8 mouse cellular contexts compared by ENCODE assay signal in the genomic region with DNA sequence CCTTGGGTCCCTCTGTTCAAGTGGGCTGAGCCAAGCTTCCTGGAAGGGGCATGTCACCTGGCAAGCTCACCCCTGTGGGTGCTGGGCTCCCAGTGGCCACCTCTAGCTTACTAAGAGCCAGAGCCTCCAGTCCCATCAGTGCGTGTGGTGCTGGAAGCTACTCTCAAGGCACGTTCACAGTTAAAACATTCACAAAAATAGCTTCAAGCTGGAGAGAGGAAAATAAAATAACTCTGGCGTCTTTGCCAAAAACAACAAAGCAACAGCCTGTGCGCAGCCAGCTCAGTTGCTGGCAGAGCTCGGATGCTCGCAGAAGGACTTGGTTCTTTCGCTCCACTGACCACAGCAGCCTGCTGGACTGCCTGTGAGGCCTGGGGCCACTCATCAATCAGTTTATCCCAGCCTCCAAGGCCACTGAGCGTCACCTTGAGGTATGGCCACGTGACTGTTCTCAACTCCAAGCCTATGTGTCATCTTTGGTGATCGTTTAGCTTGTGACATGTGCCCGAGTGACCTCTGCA. TPM values are rescaled to one million over a fixed set of nuclear protein-coding genes. Genes with fewer than 3 reads are reported as not detected.
A peak's percentile ranks its signal among the peaks of the same experiment; 100 is the strongest.
DNase-seq lines count a peak whose midpoint lies in the region; ATAC-seq and TF ChIP-seq lines count a peak whose summit lies in the region.
"Had no signal": no experiment of that assay in that cellular context is flagged by ENCODE, and none has a peak within 500 bp of the region (broad histone marks: within the 10 kb centered on the region; RNA-seq: fewer than 3 reads in every experiment).

No protein-coding gene starts in this region.

- no peaks in the 10 kb centered on the region for H3K27me3 ChIP-seq in Patski
- no peaks in the 10 kb centered on the region for H3K27me3 ChIP-seq in midbrain, embryonic 13.5 days

- H3K4me1 ChIP-seq in midbrain, embryonic 13.5 days (replicated peaks) = no peaks in the 10 kb centered on the region

- H3K4me3 ChIP-seq in midbrain, embryonic 13.5 days (replicated peaks) = no peak overlapping the region

- H3K36me3 ChIP-seq in midbrain, embryonic 13.5 days = no peaks in the 10 kb centered on the region

- intact Hi-C loops in left cerebral cortex, postnatal 25 days (cut with DNase I) = no loop called here

- H3K4me2 ChIP-seq in midbrain, embryonic 13.5 days (replicated peaks) = no peak overlapping the region

- CTCF ChIA-PET in Patski (lab: Charles Lee) = interaction anchor here (2.5 kb wide), 1 partner anchor 11 kb away, joined by 9 read pairs; no protein-coding TSS in a partner anchor

- DNase-seq in Patski (ENCODE audit: low read depth, low spot score) = peak; percentile 93
- DNase-seq in adrenal gland, postnatal 14 days = peak; percentile 89
- DNase-seq in frontal cortex, postnatal 10 days (ENCODE audit: low spot score in 2 of 2) = peak; percentile 14 to 33
- DNase-seq in kidney, adult 11 months = peak; percentile 90
- peak; percentile 46 to 63 for DNase-seq in left cerebral cortex, postnatal 25 days (ENCODE audit: low spot score in 2 of 2)
- peak; percentile 62 for DNase-seq in retina, postnatal 1 day

- H3K9ac ChIP-seq in midbrain, embryonic 13.5 days (replicated peaks) = no peak overlapping the region

- ATAC-seq in Patski = peak; percentile 98
- no peak for ATAC-seq in midbrain, embryonic 13.5 days

- 71% methylated on average over 11 of the region's 11 CpGs for WGBS in midbrain, embryonic 13.5 days

- no peak for TF ChIP-seq CTCF in Patski (IDR thresholded peaks at IDR 0.05)

- no peaks in the 10 kb centered on the region for H3K9me3 ChIP-seq in midbrain, embryonic 13.5 days

- H3K27ac ChIP-seq in midbrain, embryonic 13.5 days = no peak overlapping the region

- in situ Hi-C loops in Patski (cut with MboI; ENCODE audit: low pct_unique_long_range_greater_than_20kb) = no loop called here

- POLR2A ChIA-PET in Patski (lab: Charles Lee) = no interaction called here

RNA-seq across cellular contexts. Expression of a gene that starts 19.0 kb away (rescaled TPM):
- polyA plus RNA-seq in Patski (2021) = not detected
- total RNA-seq in adrenal gland, postnatal 14 days (2021) = not detected in 2 replicates
- not detected for total RNA-seq in left cerebral cortex, postnatal 25 days (2021)
- not detected in 2 replicates for polyA plus RNA-seq in midbrain, embryonic 13.5 days (2015; fragmentation: Nextera tagmentation; extraction: Ambion mirVana)
- polyA plus RNA-seq: stomach, embryonic 14.5 days had no signal

Comparison
In these comparisons a context has a peak if more than half of its experiments do, and no peak if none do; other contexts are left out.
1. DNase-seq: peak in every context shown above with its lines; median percentile 93 in Patski; 90 in kidney, adult 11 months; 89 in adrenal gland, postnatal 14 days; 62 in retina, postnatal 1 day; 54 in left cerebral cortex, postnatal 25 days; 24 in frontal cortex, postnatal 10 days.